Mouse (Mus musculus): ENCODE results near the gene Gm17490.
"Not testable (repeated sequence)": the region's sequence is repeated elsewhere in the genome, so short reads cannot be mapped to it uniquely, and the experiment has no call there.

Gm17490 gene

DNA sequence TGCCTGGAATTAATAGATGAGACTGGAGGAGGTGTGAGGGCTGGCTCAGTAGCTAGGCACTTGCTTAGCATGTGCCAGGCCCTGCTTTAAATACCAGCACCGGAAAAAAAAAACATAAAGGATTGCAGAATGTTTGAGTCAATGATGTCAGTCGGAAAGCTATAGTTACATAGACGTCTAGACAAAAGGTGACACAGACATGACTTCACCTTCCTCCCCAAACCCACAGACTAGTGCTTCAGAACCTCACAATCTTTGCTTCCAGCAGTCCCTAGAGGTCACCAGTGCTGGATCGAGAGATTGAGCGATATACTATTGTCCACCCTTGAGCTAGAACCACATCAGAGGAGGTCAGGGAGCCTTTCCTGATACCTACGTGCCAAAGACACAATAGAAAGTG, 9.0 kb upstream of the Gm17490 start:
- DNase-seq (ENCODE audit: low spot score in 2 of 2) = no peak

DNA sequence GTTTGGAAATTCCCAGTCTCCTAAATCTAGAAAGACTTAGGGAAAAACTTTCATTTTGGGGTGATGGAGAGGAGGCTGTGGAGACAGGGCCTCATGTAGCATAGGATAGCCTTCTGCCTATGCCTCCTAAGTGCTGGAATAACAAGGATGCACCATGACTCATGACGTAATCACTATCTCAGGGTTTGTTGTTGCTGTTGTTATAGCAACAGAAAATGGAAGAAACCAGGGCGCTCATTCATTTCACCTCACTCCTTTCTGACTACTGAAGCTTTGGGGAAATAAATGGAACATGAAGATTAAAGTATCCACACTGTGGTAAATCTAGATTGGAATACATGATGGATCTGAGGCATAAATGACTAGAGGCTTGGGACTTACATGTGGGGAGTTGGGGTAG, 2.3 kb downstream of the Gm17490 start:
- DNase-seq (ENCODE audit: low spot score in 2 of 2) = no peak

DNA sequence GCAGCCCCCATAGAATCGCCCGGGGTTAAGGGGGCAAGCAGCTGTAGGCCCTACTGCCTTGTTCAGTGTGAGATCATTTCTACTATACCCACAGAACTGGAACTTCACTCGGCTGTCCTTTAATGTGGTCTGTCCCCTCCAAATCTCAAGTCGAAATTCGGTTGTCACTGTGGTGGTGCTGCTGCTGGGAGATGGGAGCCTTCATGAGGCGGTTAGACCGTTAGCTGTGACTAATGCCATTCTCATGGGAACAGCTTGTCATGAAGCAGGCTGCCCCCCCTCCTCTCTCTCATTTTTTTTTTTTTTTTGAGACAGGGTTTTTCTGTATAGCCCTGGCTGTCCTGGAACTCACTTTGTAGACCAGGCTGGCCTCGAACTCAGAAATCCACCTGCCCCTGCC, 2.9 kb downstream of the Gm17490 start:
- DNase-seq (ENCODE audit: low spot score in 2 of 2) = no peak

DNA sequence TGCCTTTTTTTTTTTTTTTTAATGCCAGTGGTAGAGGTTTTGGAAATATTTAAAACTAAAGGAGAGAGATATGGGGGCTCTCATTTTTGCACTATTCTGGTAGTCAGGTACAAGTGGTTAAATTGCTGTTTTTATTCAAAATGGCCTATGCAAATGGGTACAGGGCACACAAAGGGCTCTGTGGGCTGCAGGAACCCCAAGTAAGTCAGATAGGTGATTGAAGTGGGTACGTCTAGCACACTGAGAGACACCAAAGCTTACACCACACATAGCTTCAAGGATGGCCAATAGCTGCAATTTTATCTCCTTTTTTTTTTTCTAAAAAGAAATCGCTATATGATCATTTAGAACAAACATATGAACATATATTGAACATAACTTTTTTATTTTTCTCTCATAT, 6.5 kb downstream of the Gm17490 start:
- DNase-seq (ENCODE audit: low spot score in 2 of 2) = no peak

DNA sequence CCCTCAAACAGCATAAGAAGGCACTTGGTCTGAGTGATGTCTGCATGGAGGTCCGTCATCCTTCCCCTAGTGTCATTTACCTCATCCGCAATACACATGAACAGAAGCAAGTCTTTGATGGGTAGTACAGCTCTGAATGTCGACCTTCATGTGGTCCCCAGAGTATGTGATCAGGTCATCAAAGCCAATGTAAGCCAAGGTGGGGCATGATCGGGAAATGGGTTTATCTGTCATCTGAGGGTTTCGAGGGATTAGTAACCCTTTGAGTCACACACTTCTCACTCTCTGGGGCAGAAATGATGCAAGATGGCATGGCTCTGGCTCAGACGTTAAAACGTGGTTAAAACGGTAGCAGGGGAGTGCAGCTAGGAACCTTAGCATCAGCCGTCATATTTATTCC, 9.2 kb downstream of the Gm17490 start:
- DNase-seq (ENCODE audit: low spot score in 2 of 2) = no peak

DNA sequence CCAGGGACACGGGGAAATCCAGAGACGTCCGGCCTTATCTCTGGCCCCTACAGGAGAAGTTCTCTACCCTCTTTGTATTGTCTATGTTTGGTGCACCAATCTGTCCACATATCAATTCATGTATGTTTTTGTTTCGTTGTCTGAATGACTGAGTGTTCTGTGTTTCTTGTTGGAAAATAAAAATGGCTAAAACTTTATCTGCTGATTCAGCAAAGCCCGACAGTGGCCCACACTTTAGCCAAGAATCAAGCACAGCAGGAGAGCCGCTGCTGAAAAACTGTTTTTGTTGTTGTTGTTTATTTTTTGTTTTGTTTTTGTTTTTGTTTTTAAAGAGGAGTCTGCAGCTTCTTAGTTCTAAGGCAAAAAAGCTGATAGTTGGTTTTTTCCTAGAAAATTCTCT, 13.1 kb downstream of the Gm17490 start:
- not testable (repeated sequence) for DNase-seq (ENCODE audit: low spot score in 2 of 2)

DNA sequence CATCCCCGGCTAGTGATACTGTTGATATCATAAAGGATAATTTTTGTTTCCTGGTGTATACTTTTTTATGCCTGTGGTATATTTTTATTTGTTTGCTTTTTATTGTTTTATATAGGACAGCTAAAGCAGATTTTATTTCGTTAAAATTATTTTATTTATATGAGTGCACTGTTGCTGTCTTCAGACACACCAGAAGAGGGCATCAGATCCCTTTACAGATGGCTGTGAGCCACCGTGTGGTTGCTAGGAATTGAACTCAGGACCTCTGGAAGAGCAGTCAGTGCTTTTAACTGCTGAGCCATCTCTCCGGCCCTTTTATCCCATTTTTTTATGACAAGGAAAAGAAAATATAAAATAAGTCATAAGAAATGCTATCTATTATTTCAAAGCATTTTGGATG, 19.3 kb downstream of the Gm17490 start:
- DNase-seq (ENCODE audit: low spot score in 2 of 2) = not testable (repeated sequence)

DNA sequence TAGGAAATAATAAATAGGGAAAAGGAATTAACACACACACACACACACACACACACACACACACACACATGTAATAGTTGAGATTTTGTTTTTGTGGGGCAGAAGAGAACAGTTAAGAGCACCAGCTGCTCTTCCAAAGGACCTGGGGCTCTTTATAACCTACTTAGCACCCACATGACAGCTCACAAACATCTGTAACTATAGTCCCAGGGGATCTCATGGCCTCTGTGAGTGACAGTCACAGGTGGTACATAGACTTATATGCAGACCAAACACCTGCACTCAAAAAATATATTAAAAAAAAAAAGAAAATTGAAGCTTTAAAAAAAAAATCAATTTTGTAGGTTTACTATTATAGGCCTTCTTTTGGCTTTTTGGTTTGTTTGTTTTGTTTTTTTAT, 21.2 kb downstream of the Gm17490 start:
- peak; percentile 22 to 36 for DNase-seq (ENCODE audit: low spot score in 2 of 2)

DNA sequence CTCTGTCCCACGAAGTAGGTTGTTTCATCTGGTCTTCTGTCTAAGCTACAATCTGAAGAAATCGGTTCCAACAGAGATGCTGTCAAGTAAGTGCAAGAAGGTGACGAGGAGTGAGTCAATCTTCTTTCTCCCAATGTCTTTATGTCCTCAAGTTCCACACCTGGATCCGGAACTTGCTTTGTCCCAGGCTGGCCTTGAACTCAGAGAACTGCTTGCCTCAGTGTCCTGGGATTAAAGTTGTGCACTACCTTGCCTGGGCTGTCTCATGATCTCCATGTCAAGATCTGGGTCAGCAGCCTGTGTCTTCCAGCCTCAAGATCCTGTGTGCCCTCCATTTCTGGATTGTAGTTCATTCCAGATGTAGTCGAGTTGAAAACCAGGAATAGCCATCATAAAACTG, 22.0 kb downstream of the Gm17490 start, which contains the start of gene Rbm17:
Gene Rbm17 (minus strand): TSS at position 101 of the 400 bp plus-strand sequence.
- DNase-seq (ENCODE audit: low spot score in 2 of 2) = no peak

DNA sequence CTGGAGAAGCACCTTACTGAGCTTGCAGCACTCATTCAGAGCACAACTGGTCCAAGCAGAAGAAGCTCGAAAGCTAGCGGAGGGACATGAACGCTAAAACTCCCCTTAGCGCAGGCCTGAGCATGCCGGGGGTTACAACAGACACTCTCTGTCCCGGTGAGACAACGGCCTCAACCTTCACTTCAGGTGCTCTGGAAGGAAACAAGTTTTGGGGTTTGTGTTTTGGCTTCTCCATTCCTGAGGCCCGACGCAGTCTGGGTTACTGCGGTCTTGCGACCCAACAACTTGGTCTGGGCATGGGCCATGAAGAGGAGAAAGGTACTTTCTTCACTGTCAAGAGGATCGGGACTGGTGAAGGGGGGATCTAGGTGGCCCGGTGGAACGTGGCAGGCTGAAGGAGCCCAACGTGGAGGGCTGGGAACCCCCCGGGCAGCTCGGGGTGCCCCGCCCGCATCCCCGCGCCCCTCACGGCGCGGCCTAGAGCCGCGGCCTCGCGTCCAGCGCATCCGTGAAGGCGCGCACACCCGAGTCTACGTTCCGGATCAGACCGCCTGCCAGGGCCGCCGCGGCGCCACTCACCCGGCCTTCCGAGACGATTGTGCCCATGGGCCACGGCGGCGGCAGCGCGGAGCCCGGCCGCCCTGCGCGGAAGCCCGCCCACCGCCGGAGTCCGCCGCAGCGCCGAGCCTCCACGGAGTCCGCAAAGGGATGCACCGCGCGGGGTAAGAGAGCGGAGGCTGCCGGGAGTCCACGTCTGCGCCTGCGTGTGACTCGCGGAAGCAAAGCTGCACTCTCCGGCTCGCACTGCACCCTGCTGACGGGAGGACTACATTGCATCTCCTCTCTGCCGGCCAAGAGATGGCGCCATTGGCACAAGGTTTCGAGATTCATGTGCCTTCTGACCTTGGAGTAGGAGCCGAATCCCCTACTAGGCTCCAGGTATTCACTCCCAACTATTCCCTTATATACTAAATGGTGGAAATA, 23.3 kb downstream of the Gm17490 start:
- peak; percentile 91 to 96 for DNase-seq (ENCODE audit: low spot score in 2 of 2)

DNA sequence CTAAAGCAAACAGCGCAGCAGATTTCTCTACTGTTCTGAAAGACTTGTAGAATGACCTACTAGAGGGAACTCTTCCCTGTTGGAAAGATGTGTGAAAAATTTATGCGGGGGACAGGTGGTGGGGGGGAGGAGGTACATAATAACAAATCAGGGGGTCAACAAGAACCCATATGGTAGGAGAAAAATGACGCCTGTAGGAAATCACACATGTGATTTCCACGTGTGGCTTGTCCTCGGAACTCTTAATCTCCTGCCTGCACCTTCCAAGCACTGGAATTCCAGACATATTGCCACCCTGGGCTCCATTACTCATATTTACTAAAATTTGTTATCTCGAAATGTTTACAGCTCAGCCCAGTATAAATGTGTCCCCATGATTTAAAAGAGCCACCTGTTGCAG, 24.3 kb downstream of the Gm17490 start:
- no peak for DNase-seq (ENCODE audit: low spot score in 2 of 2)

DNA sequence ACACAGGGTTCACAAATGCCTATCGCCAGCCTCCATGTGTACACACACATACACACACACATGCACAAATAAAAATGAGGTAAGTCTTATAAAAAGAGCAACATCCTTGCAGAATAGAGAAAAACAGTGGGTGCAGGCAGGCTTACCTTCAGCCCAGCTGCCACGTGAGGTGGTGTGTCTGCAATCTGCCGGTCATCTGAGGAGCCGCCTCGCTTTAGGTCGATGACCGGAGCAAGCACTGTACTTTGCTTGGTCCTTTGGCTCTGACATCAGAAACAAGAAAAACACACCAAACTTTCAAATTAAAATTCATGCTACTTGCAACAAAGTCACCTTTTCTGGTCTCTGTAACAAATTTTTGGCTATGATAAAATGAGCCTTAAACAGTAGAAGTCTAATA, 28.2 kb downstream of the Gm17490 start:
- DNase-seq (ENCODE audit: low spot score in 2 of 2) = no peak

DNA sequence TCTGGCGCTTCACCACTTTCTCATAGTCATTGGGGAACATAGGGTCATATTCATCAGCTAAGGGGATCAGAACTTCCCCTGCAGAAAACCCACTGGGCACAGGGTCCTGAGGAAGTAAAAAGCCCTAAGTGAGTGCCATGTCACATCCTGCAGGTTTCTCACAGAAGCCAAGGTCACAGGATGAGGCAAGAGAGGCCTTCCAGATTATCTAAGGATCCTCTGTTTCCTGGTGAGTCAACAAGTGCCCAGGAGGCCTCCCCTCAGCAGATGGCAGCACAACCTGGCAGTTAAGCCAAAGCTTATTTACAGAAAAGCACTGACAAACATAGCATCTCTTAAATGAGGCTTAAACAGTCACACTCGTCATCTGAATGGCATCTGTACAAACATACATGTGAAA, 29.4 kb downstream of the Gm17490 start:
- DNase-seq (ENCODE audit: low spot score in 2 of 2) = no peak

DNA sequence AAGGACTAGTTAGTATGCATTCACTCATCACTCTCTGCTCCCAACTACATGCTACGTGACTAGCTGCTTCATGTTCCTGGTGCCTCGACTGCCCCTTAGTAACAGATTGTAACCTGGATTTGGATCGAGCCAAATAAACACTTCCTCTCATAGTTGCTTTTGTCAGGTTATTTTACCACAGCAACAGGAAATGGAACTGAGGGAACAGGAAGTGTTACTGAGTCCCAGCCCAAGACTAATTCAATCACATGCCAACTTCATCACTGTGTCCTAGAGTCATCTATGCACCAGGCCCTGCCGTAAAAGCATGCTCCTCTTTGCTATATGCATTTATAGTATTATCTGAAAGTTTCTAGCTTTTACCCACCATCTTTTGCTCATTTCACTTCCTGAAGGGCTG, 38.1 kb downstream of the Gm17490 start:
- no peak for DNase-seq (ENCODE audit: low spot score in 2 of 2)

DNA sequence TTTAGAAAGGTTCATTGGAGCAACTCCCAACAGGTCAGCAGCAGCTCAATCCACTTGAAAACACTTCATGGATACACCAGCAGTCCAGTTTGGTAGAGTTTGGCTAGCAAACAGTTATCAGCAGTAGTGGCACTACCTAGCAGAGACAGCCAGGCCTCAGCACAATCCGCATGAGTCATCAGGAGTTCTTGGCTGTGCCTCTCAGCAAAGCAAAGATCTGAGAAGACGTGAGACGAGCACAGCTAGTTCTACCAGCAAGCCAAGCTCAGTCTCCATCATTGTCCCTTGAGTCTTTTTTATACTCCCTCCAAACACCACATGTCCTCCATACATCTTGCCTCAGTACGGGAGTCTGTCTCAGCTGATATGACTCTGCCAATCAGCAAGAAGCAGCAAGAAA, 46.7 kb downstream of the Gm17490 start:
- no peak for DNase-seq (ENCODE audit: low spot score in 2 of 2)

DNA sequence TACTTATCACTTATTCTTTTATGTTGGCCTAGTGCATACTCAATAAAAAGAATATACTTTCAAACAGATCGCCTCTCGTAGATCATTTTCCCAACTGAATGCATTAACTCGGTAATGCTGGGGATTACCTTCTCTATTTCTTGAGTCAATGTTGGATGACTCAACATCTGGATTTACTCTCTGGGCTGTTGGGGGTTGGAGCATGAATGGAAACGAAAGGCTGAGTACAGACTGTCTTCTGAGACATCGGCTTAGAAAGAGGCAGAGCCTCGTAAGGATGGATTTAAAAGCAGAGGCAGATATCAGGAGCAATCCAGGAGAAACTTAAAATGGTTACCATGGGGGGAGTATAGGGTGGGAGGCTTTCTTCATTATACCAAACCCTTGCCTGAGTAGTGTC, 47.9 kb downstream of the Gm17490 start:
- DNase-seq (ENCODE audit: low spot score in 2 of 2) = no peak

Data from thymus, postnatal 10 days (tissue).